Mouse (Mus musculus) bone marrow macrophage, adult 2 months (primary cell): ENCODE measurements around the gene Antxr1.

Source experiments
- CTCF ChIP-seq: IDR thresholded peaks from 2 replicates; pipeline ENCODE4 v1.5.1; 2012; ENCODE audit warnings: low read depth, mild to moderate bottlenecking, low read length, moderate library complexity
- POLR2A ChIP-seq: IDR thresholded peaks from 2 replicates; pipeline ENCODE4 v1.6.1; 2012; ENCODE audit warnings: mild to moderate bottlenecking, low read depth, low read length, borderline replicate concordance

- no peak for TF ChIP-seq POLR2A
- TF ChIP-seq CTCF: no peak
Measured at GRCm38 (mm10) chr6:87278151-87278550, 57.5 kb downstream of the Antxr1 start.
